In genomic region chr9:56664136-56664535, GRCm38 (mm10) we compare ENCODE assay signal across 16 mouse cellular contexts.
DNase-seq lines count a peak whose midpoint lies in the region; ATAC-seq and TF ChIP-seq lines count a peak whose summit lies in the region.
"Had no signal": no experiment of that assay in that cellular context is flagged by ENCODE, and none has a peak within 500 bp of the region (broad histone marks: within the 10 kb centered on the region; RNA-seq: fewer than 3 reads in every experiment).

No protein-coding gene starts in this region.

- TF ChIP-seq POLR2A in kidney, adult 2 months (IDR thresholded peaks at IDR 0.05; ENCODE audit: low read depth, low read length), result no peak

- no peaks in the 10 kb centered on the region for H3K27me3 ChIP-seq in kidney, adult 2 months (replicated peaks; ENCODE audit: control insufficient read depth, insufficient read depth, low read length)
- no peaks in the 10 kb centered on the region for H3K27me3 ChIP-seq in embryonic facial prominence, embryonic 10.5 days (replicated peaks; ENCODE audit: low read depth, poor library complexity, severe bottlenecking)
- no peaks in the 10 kb centered on the region for H3K27me3 ChIP-seq in forebrain, embryonic 16.5 days (replicated peaks; ENCODE audit: control insufficient read depth, insufficient read depth, low read length)
- H3K27me3 ChIP-seq: lung, embryonic 15.5 days; neural tube, embryonic 13.5 days had no signal

- TF ChIP-seq CTCF in kidney, adult 2 months (conservative IDR thresholded peaks at IDR 0.05; ENCODE audit: insufficient read depth, insufficient read length, low read depth, low read length), result no peak

- 66% methylated on average over 5 of the region's 5 CpGs for WGBS in kidney, adult 2 months
- WGBS in embryonic facial prominence, embryonic 10.5 days, result 80% methylated on average over 5 of the region's 5 CpGs
- WGBS in forebrain, embryonic 16.5 days, result 77% methylated on average over 5 of the region's 5 CpGs

- no peak overlapping the region for H3K9ac ChIP-seq in forebrain, embryonic 16.5 days (replicated peaks; ENCODE audit: low read depth, low read length)
- H3K9ac ChIP-seq: limb, embryonic 12.5 days; lung, embryonic 15.5 days; neural tube, embryonic 13.5 days had no signal

- H3K36me3 ChIP-seq in kidney, adult 2 months (ENCODE audit: control insufficient read depth, insufficient read depth, low read length), result no peaks in the 10 kb centered on the region
- no peaks in the 10 kb centered on the region for H3K36me3 ChIP-seq in embryonic facial prominence, embryonic 10.5 days (replicated peaks)
- no peaks in the 10 kb centered on the region for H3K36me3 ChIP-seq in forebrain, embryonic 16.5 days (ENCODE audit: control insufficient read depth, insufficient read depth)
- H3K36me3 ChIP-seq: G1E; limb, embryonic 12.5 days; lung, embryonic 15.5 days; neural tube, embryonic 13.5 days had no signal

- no peak for ATAC-seq in cerebellum, adult (ENCODE audit: insufficient number of reproducible peaks, low FRiP score, low TSS enrichment)
- no peak for ATAC-seq in forebrain, embryonic 16.5 days
- ATAC-seq: midbrain, embryonic 16.5 days had no signal

- H3K27ac ChIP-seq in kidney, adult 2 months (ENCODE audit: insufficient read depth, low read depth, low read length), result no peak overlapping the region
- H3K27ac ChIP-seq in embryonic facial prominence, embryonic 10.5 days (replicated peaks), result no peak overlapping the region
- H3K27ac ChIP-seq in forebrain, embryonic 16.5 days (ENCODE audit: low read length), result no peak overlapping the region
- H3K27ac ChIP-seq: limb, embryonic 12.5 days; lung, embryonic 15.5 days; neural tube, embryonic 13.5 days had no signal

- H3K4me3 ChIP-seq in kidney, adult 2 months (ENCODE audit: insufficient read depth, low read depth, low read length), result no peak overlapping the region
- H3K4me3 ChIP-seq in embryonic facial prominence, embryonic 10.5 days, result no peak overlapping the region
- no peak overlapping the region for H3K4me3 ChIP-seq in forebrain, embryonic 16.5 days (replicated peaks; ENCODE audit: low read length)
- H3K4me3 ChIP-seq: limb, embryonic 12.5 days; lung, embryonic 15.5 days; neural tube, embryonic 13.5 days had no signal

- H3K9me3 ChIP-seq in embryonic facial prominence, embryonic 10.5 days, result no peaks in the 10 kb centered on the region
- no peaks in the 10 kb centered on the region for H3K9me3 ChIP-seq in forebrain, embryonic 16.5 days (ENCODE audit: control insufficient read depth, low read length)
- H3K9me3 ChIP-seq: G1E; limb, embryonic 12.5 days; lung, embryonic 15.5 days; neural tube, embryonic 13.5 days had no signal

- no peaks in the 10 kb centered on the region for H3K4me1 ChIP-seq in kidney, adult 2 months (ENCODE audit: control insufficient read depth, insufficient read depth, low read length)
- peaks cover 3% of the 10 kb centered on the region; the same call in 1 of the 2 replicates for H3K4me1 ChIP-seq in embryonic facial prominence, embryonic 10.5 days
- peaks cover 14% of the 10 kb centered on the region for H3K4me1 ChIP-seq in forebrain, embryonic 16.5 days (replicated peaks; ENCODE audit: control insufficient read depth, insufficient read depth, low read length)
- H3K4me1 ChIP-seq: lung, embryonic 15.5 days had no signal

- peak; percentile 31 for DNase-seq in adrenal gland, postnatal 10 days
- no peak for DNase-seq in adrenal gland, adult 18-20 months (ENCODE audit: low spot score in 2 of 2)
- peak; percentile 14 for DNase-seq in kidney, postnatal 14 days
- DNase-seq in kidney, adult 2 months, result no peak
- DNase-seq in ES-CJ7 (ENCODE audit: low read depth, low spot score), result peak; percentile 11
- peak; percentile 29 for DNase-seq in embryonic facial prominence, embryonic 10.5 days (ENCODE audit: low spot score)
- DNase-seq: cerebellum, postnatal 10 days; kidney, adult 18-20 months; thymus, adult 2 months had no signal

- H3K4me2 ChIP-seq in forebrain, embryonic 16.5 days (ENCODE audit: low read length), result no peak overlapping the region
- H3K4me2 ChIP-seq: limb, embryonic 12.5 days; lung, embryonic 15.5 days; neural tube, embryonic 13.5 days had no signal

Comparison
In these comparisons a context has a peak if more than half of its experiments do, and no peak if none do; other contexts are left out.
1. DNase-seq: peak in adrenal gland, postnatal 10 days (single experiment), kidney, postnatal 14 days (single experiment), ES-CJ7 (single experiment) and embryonic facial prominence, embryonic 10.5 days (single experiment); none in adrenal gland, adult 18-20 months (0 of 2) and kidney, adult 2 months (single experiment).